Mouse (Mus musculus) embryonic facial prominence, embryonic 14.5 days (tissue): ENCODE measurements at regions not wholly inside any gene's neighbourhood (a gene's known extent, or its start where the extent isn't known, plus 50 kb on each side); places are given as distances from the start of the nearest gene placed in this dataset.

Experiments used
- ATAC-seq: fragments of 200-750 bp; cut with Nextera tagmentation; 2 replicates; pipeline ENCODE4 v1.8.0; 2017; ENCODE audit warnings: low read depth, moderate number of reproducible peaks, moderate TSS enrichment
- DNase-seq: peaks from one replicate; pipeline ENCODE4 v3.0.0-alpha.2; 2015; ENCODE audit warnings: low spot score
- H3K27ac ChIP-seq: fragments of 300-500 bp; sonication (generic); replicated peaks from 2 replicates; pipeline ENCODE4 v1.5.1; 2014; ENCODE audit warnings: low read depth, mild to moderate bottlenecking, low read length, moderate library complexity
- H3K27me3 ChIP-seq: fragments of 300-500 bp; sonication (generic); replicated peaks from 2 replicates; pipeline ENCODE4 v1.6.1; 2014; ENCODE audit warnings: low read length; ENCODE audit not compliant: control insufficient read depth, insufficient read depth
- H3K36me3 ChIP-seq: fragments of 300-500 bp; sonication (generic); 2 replicates; pipeline ENCODE4 v1.6.1; 2014; ENCODE audit warnings: low read length, mixed read lengths; ENCODE audit not compliant: control insufficient read depth, insufficient read depth
- H3K4me1 ChIP-seq: fragments of 300-500 bp; sonication (generic); 2 replicates; pipeline ENCODE4 v1.6.1; 2014; ENCODE audit warnings: antibody characterized with exemption, low read length; ENCODE audit not compliant: control insufficient read depth, insufficient read depth
- H3K4me2 ChIP-seq: fragments of 300-500 bp; sonication (generic); 2 replicates; pipeline ENCODE4 v1.6.1; 2014; ENCODE audit warnings: low read depth, mild to moderate bottlenecking, low read length, moderate library complexity, mixed read lengths
- H3K4me3 ChIP-seq: fragments of 300-500 bp; sonication (generic); 2 replicates; pipeline ENCODE4 v1.5.1; 2014; ENCODE audit warnings: low read depth, mild to moderate bottlenecking, low read length
- H3K9ac ChIP-seq: fragments of 300-500 bp; sonication (generic); 2 replicates; pipeline ENCODE4 v1.6.1; 2014; ENCODE audit warnings: low read depth, mild to moderate bottlenecking, low read length, moderate library complexity, mixed read lengths
- H3K9me3 ChIP-seq: fragments of 300-500 bp; sonication (generic); 2 replicates; pipeline ENCODE4 v1.6.1; 2016; ENCODE audit warnings: low read length; ENCODE audit not compliant: control insufficient read depth
- WGBS: fragments of 180-500 bp; shearing (Covaris S2); extraction: QIAGEN DNeasy Blood & Tissue Kit; methylation state at CpG from one replicate; pipeline ENCODE4 v1.1.7; 2014; 5-methylcytosine and 5-hydroxymethylcytosine counted together

DNA sequence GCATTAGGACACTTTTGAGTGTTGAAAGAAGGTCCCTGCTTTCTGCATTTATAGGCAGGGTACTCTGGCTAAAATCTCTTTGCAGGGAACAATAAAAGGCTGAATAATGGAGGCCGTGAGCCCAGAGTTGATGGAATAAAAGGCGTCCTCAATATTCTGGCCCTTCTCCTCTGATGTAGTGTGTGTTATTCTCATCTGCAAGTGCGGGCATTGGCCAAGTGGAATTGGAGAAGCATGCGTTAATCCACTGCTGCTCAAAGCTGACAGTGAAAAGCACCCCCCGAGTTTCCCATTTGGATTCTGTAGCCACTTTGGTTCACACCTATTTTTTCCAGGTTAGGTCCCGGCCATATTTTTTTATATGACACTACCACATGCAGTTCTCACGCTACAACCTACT, 168.7 kb upstream of the Tbx18 start:
- Histone ChIP-seq H3K36me3 (no peaks in the 10 kb centered on the region), H3K4me3 (no peak overlapping the region), H3K27ac (no peak overlapping the region), H3K27me3 (no peaks in the 10 kb centered on the region), H3K9ac (no peak overlapping the region), H3K4me1 (peaks cover 4% of the 10 kb centered on the region), H3K4me2 (no peak overlapping the region), H3K9me3 (no peaks in the 10 kb centered on the region)
- DNase-seq: no peak
- 84% methylated on average over 7 of the region's 7 CpGs for WGBS
- ATAC-seq: no peak

DNA sequence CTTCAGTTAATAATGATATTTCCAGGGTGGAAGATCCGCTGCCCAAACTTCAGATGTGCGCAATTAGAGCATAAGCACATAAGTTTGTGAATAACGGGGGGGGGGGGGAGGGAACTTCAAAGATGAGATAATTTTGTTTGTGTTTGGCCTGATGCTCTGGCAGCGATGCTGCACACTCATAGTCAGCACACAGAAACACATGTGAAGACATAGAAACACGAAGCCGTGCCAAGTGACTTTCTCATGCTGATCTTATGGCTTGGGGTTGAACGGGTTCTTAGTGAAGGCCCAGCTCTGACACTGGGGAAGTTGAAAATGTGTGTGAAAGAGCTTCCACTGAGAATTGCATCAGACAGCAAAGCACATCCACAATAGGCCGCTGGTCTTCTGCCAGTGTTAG, 190.2 kb upstream of the Tbx18 start:
- Histone ChIP-seq H3K9ac (no peak overlapping the region), H3K4me1 (no peaks in the 10 kb centered on the region), H3K4me2 (no peak overlapping the region), H3K4me3 (no peak overlapping the region), H3K9me3 (no peaks in the 10 kb centered on the region), H3K27ac (no peak overlapping the region), H3K27me3 (no peaks in the 10 kb centered on the region), H3K36me3 (no peaks in the 10 kb centered on the region)
- ATAC-seq (no peak), DNase-seq (peak; percentile 52)
- WGBS: 79% methylated on average over 8 of the region's 8 CpGs

DNA sequence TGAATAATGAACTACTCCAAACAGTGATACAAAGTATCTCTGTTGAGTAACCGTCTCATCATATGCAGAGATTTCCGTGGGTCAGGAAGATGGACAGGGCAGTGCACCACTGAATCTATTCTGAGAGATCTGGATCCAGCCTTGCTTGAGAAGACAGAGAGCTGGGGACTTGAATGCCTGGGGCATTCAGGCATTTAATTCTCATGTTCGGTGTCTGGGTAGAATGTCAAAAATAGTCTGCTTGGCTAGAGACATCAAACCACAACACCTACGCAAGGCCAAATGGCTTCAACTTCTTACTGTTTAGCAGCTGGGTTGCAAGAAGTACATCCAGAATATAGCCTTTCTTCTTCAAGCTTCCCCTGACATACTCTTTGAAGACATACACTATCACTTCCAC, 194.1 kb upstream of the Tbx18 start:
- H3K4me1 ChIP-seq: no peaks in the 10 kb centered on the region

DNA sequence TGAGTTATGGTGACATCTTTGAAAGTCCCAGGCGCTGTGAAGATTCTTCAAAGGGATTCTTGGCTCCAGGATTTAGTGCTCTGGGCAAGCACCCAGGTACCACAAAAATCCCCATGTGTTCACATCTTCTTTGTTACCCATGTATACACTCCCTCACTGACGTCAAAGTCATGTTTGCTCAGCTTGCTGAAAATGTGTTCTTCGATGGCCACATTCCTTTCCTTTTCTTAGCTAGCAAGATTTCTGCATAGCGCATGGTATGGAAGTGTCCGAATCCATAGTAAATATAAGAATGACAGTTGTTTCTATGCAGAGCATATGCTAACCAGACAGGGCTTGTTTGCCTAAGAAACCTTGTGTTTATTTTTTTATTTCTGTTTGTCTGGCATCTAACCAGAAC, 202.2 kb upstream of the Tbx18 start:
- H3K27me3 ChIP-seq: no peaks in the 10 kb centered on the region
- H3K4me2 ChIP-seq: no peak overlapping the region
- no peaks in the 10 kb centered on the region for H3K4me1 ChIP-seq
- 74% methylated on average over 5 of the region's 5 CpGs for WGBS
- no peak overlapping the region for H3K9ac ChIP-seq
- H3K4me3 ChIP-seq: no peak overlapping the region
- ATAC-seq: 0 out of 2 replicates have a peak, but pooled peaks have one; percentile 33
- DNase-seq: peak; percentile 51
- H3K27ac ChIP-seq: no peak overlapping the region
- H3K36me3 ChIP-seq: no peaks in the 10 kb centered on the region
- H3K9me3 ChIP-seq: no peaks in the 10 kb centered on the region

More for the DNA sequence above, 194.1 kb upstream of the Tbx18 start:
- Histone ChIP-seq H3K36me3 (no peaks in the 10 kb centered on the region), H3K27ac (no peak overlapping the region), H3K4me3 (no peak overlapping the region), H3K9me3 (no peaks in the 10 kb centered on the region), H3K4me2 (no peak overlapping the region), H3K9ac (no peak overlapping the region), H3K27me3 (no peaks in the 10 kb centered on the region)
- DNase-seq (no peak), ATAC-seq (no peak)
- 86% methylated on average over 4 of the region's 4 CpGs for WGBS

DNA sequence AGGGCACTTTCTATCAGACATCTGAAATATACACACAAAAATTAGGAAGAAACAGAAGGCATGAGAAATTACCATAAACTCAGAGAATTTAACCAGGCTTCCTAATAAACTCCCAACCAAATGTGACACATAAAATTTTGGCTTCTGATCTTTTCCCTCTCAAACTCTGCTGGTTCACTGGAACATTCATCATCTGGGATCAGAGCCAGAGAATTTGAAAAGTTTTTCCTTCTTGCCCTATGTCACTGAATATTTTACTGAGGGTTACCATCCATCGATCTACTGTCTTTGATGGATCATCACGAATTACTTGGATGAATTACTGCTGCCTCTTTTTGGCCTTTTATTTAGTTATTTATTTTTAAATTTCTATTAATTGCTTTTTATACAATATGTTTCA, 221.4 kb upstream of the Tbx18 start:
- Histone ChIP-seq H3K27me3 (no peaks in the 10 kb centered on the region), H3K4me3 (no peak overlapping the region), H3K4me2 (no peak overlapping the region), H3K9me3 (no peaks in the 10 kb centered on the region), H3K9ac (no peak overlapping the region), H3K4me1 (no peaks in the 10 kb centered on the region), H3K27ac (no peak overlapping the region), H3K36me3 (no peaks in the 10 kb centered on the region)
- 85% methylated on average over 2 of the region's 2 CpGs for WGBS
- ATAC-seq: no peak
- no peak for DNase-seq

DNA sequence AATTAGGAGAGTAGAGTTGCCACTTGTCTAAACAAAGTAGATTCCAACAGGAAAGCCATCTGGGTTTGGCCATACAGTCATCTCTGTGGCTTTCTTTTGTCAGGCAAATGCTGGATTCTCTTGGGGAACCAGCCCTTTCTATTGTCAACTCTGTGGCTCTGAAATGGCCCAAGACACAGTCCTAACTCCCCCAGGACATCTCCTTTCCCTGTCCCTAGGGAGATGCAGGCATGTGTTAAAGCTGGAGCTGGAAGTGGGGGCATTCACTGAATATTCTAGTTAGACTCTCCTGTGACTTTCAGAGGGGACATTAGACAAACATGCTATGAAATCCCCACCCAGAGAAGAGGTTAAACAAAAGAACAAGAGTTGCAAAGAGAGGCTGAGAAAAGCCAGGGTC, 223.9 kb upstream of the Tbx18 start:
- ATAC-seq (no peak), DNase-seq (no peak)
- no peaks in the 10 kb centered on the region for H3K36me3 ChIP-seq
- H3K4me2 ChIP-seq: no peak overlapping the region
- H3K27ac ChIP-seq: no peak overlapping the region
- H3K9ac ChIP-seq: no peak overlapping the region
- no peak overlapping the region for H3K4me3 ChIP-seq
- H3K4me1 ChIP-seq: no peaks in the 10 kb centered on the region
- H3K9me3 ChIP-seq: no peaks in the 10 kb centered on the region
- no peaks in the 10 kb centered on the region for H3K27me3 ChIP-seq

DNA sequence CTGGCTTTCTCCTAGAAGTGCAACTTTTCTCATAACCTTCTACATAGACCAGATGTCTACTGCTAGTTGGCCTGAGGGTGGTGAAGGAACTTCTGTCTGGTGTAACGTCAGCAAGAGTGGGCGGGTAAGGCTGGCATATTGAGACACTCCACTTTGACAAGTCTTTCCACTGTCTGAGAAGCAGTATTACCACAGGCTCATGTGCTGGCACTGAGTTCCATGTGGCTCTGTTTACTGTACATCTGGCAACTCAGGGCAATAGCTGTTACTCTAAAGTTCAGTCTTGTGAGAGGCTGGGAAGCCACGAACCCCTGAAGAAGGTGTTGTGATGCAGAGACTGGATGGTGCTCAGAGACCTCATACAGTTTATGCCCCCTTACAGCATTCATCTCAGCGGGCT, 230.7 kb upstream of the Tbx18 start:
- Histone ChIP-seq H3K27ac (no peak overlapping the region), H3K4me3 (no peak overlapping the region), H3K9me3 (no peaks in the 10 kb centered on the region), H3K4me2 (no peak overlapping the region), H3K36me3 (no peaks in the 10 kb centered on the region), H3K27me3 (no peaks in the 10 kb centered on the region), H3K9ac (no peak overlapping the region), H3K4me1 (peaks cover 6% of the 10 kb centered on the region; the same call in 1 of the 2 replicates)
- WGBS: 76% methylated on average over 4 of the region's 4 CpGs
- DNase-seq (no peak), ATAC-seq (no peak)

DNA sequence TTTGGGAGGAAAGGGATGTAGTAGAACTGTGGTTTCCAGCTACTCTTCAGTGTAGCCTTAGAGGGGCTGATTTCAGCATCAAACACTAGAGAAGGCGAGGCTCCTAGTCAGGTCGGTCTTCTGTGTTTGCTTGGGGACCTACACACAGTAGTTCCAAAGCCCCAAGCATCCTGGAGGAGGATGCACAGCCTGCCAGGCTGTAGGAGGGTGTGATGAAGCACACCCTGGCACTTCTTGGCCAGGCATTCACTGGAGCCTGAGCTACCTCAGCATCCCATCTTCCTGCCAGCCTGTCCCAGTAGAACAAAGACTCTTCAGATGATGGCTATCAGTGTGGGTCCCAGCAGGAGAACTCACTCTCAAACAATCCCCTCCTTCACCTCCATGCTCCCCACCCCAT, 233.4 kb upstream of the Tbx18 start:
- peaks cover 9% of the 10 kb centered on the region; the same call in 1 of the 2 replicates for H3K4me1 ChIP-seq
- H3K9me3 ChIP-seq: no peaks in the 10 kb centered on the region
- no peak overlapping the region for H3K9ac ChIP-seq
- no peaks in the 10 kb centered on the region for H3K27me3 ChIP-seq
- no peaks in the 10 kb centered on the region for H3K36me3 ChIP-seq
- ATAC-seq: no peak
- DNase-seq: no peak
- WGBS: 70% methylated on average over 2 of the region's 2 CpGs
- peak overlapping the region; percentile 40; the same call in 1 of the 2 replicates for H3K27ac ChIP-seq
- H3K4me2 ChIP-seq: no peak overlapping the region
- no peak overlapping the region for H3K4me3 ChIP-seq

DNA sequence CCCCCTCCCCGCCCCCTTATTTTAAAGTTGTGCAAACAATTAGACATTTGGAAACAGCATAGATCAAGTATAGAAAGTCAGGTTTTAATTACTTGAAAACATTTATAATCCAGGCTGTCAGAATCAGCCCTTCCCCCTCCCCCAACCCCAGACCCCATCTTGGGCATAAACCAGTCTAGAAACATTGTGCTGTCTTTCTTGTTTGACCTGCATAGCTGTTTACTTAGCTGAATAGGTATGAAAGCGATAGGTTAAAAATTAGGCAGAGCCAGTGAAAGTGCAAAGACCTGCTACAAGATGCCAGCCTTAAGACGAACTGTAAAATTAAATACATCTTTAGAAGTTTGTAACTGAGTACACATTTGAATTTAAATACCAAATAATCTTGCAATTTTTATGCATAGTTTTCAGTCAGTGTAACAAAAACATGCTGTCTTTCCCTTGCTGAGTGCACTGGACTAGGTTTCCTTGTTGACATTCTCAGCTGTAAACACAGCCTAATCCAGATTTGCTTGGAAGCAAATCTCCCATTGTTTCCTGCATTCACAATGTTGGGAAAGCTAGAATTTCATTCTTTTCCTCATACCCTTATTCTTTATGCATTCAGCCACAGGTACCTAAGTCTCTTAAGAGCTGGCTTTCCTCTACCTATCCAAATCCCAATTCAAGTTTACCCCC, 234.2 kb upstream of the Tbx18 start:
- no peaks in the 10 kb centered on the region for H3K36me3 ChIP-seq
- no peak overlapping the region for H3K4me3 ChIP-seq
- no peak overlapping the region for H3K4me2 ChIP-seq
- ATAC-seq: peak; percentile 63; the same call in 1 of the 2 replicates
- no peaks in the 10 kb centered on the region for H3K9me3 ChIP-seq
- WGBS: 39% methylated on average over 3 of the region's 3 CpGs
- no peak overlapping the region for H3K9ac ChIP-seq
- peak overlapping the region; percentile 46 for H3K27ac ChIP-seq
- H3K4me1 ChIP-seq: peaks cover 9% of the 10 kb centered on the region; the same call in 1 of the 2 replicates
- H3K27me3 ChIP-seq: no peaks in the 10 kb centered on the region
- DNase-seq: peak; percentile 68
